Mouse (Mus musculus) liver, embryonic 14.5 days (tissue): ENCODE measurements around the gene Gmfb. TPM values are rescaled to one million over a fixed set of nuclear protein-coding genes. Genes with fewer than 3 reads are reported as not detected.

Experiments
- ATAC-seq: fragments of 200-750 bp; cut with Nextera tagmentation; 2 replicates; pipeline ENCODE4 v1.8.0; 2017; ENCODE audit warnings: moderate number of reproducible peaks, mild to moderate bottlenecking, moderate library complexity; ENCODE audit not compliant: insufficient read depth
- DNase-seq, 3 experiments: peaks; one replicate each; pipeline ENCODE4 v3.0.0-alpha.2; 2012 to 2013; ENCODE audit warnings: low read depth in 3 of 3, low spot score in 3 of 3
- H3K27ac ChIP-seq: fragments of 300-500 bp; sonication (generic); 2 replicates; pipeline ENCODE4 v1.5.1; 2014; ENCODE audit warnings: moderate library complexity, mild to moderate bottlenecking, control low read depth, inconsistent platforms
- H3K27me3 ChIP-seq: fragments of 300-500 bp; sonication (generic); 2 replicates; pipeline ENCODE4 v1.6.1; 2014; ENCODE audit warnings: mild to moderate bottlenecking, low read length, moderate library complexity; ENCODE audit not compliant: control insufficient read depth, insufficient read depth
- H3K36me3 ChIP-seq: fragments of 300-500 bp; sonication (generic); replicated peaks from 2 replicates; pipeline ENCODE4 v1.6.1; 2014; ENCODE audit warnings: low read depth; ENCODE audit not compliant: control insufficient read depth, insufficient read depth
- H3K4me1 ChIP-seq, 2 experiments: fragments of 200-500 bp in 1 of 2; fragments of 300-500 bp in 1 of 2; sonication (generic) in 1 of 2; replicated peaks; 2 replicates each; pipeline ENCODE4 v1.6.1; 2012 to 2014; ENCODE audit warnings: antibody characterized with exemption in 1 of 2, inconsistent platforms in 1 of 2, low read length in 1 of 2; ENCODE audit not compliant: control insufficient read depth in 2 of 2, insufficient read depth in 2 of 2
- H3K4me2 ChIP-seq: fragments of 300-500 bp; sonication (generic); 2 replicates; pipeline ENCODE4 v1.6.1; 2014; ENCODE audit warnings: low read depth, mild to moderate bottlenecking, control low read depth, moderate library complexity
- H3K4me3 ChIP-seq, 2 experiments: fragments of 200-500 bp in 1 of 2; fragments of 300-500 bp in 1 of 2; sonication (generic) in 1 of 2; 2 replicates each; pipeline ENCODE4 v1.5.1; 2012 to 2014; ENCODE audit warnings: low read depth in 2 of 2, low read length in 2 of 2, mild to moderate bottlenecking in 2 of 2, control low read depth in 1 of 2, inconsistent platforms in 1 of 2, moderate library complexity in 1 of 2; ENCODE audit not compliant: insufficient read depth in 1 of 2
- H3K9ac ChIP-seq: fragments of 300-500 bp; sonication (generic); replicated peaks from 2 replicates; pipeline ENCODE4 v1.6.1; 2014; ENCODE audit warnings: mild to moderate bottlenecking, control low read depth, moderate library complexity
- H3K9me3 ChIP-seq: fragments of 300-500 bp; sonication (generic); 2 replicates; pipeline ENCODE4 v1.6.1; 2016; ENCODE audit warnings: low read length, mixed read lengths; ENCODE audit not compliant: control insufficient read depth
- CTCF ChIP-seq: IDR thresholded peaks from 2 replicates; pipeline ENCODE4 v1.5.1; 2016; ENCODE audit warnings: antibody characterized with exemption, low read depth, control low read depth
- EP300 ChIP-seq: IDR thresholded peaks from 2 replicates; pipeline ENCODE4 v1.6.1; 2016; ENCODE audit warnings: antibody characterized with exemption, low read depth
- WGBS: fragments of 180-500 bp; shearing (Covaris S2); extraction: QIAGEN DNeasy Blood & Tissue Kit; methylation state at CpG from one replicate; pipeline ENCODE4 v1.1.7; 2014; ENCODE audit not compliant: insufficient replicate concordance; 5-methylcytosine and 5-hydroxymethylcytosine counted together
- polyA plus RNA-seq, 2 experiments: library from polyadenylated mRNA; depleted of rRNA in 1 of 2; stranded (reverse) in 1 of 2; unstranded in 1 of 2; fragments of >200 nt; fragmentation: Nextera tagmentation in 1 of 2; extraction: Ambion mirVana in 1 of 2; gene quantifications; 2 replicates each; pipeline versions ENCODE4 v1.2.1 to v1.2.3; 2012 to 2014

Gmfb gene
- polyA plus RNA-seq, 2 experiments: 13.8 to 34.5 TPM

DNA sequence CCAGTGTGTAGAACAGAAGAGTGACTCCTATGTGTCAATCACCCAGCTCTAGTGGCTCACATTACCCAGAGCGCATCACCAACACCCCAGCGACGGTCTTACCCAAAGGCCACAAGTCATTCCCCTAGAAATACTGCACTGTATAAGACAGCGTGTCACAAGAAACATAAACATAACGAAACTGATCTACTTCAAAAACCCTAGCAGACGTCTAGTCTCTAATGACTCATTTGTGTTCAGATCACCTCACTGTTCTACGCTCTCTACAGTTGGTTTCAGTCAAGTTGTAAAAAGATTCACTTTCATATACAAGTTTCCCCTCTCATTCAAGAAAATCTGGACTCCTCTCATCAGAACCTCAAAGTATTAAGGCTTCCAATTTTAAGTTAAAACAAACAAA is 3.3 kb downstream of the Gmfb start:
- Histone ChIP-seq H3K4me2 (no peak overlapping the region), H3K4me3 (no peak overlapping the region), H3K27ac (no peak overlapping the region), H3K4me1 (peaks cover 21 to 34% of the 10 kb centered on the region in 2 experiments), H3K9me3 (no peaks in the 10 kb centered on the region), H3K27me3 (no peaks in the 10 kb centered on the region), H3K9ac (no peak overlapping the region), H3K36me3 (peaks cover 15% of the 10 kb centered on the region)
- DNase-seq: no peak
- 87% methylated on average over 7 of the region's 7 CpGs for WGBS
- no peak for TF ChIP-seq EP300
- TF ChIP-seq CTCF: no peak
- ATAC-seq: no peak

DNA sequence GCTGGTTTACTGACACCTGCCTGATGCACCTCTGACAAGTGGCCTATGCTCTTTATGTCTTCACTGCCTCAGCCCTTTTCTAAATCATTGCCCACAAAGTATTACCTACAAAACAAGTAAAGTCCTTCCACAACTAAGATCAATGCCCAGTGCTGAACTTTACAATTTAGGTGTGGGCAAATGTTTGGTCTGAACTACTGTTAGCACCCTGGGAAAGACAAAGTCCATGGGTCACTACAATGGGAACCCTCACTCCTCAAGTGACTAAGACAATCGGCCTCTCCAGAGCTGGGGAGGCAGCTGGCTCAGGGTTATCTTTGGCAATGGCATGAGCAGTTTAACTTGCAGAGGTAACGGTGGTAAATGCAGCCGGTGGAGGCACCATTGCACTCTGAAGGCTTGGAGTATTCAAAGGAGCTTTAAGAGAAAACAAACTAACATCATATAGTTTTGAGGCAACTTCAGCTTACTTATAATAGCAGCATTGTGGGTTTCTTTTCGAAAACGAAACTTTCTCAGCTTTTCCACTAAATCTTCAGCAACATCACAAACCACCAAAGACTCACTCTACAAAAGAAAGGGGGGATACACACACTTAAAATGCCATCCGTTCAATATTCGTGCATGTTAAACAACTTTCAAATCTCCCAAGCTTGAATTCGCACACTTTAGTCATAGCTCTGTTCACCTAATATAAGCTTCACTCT is 5.0 kb downstream of the Gmfb start:
- ATAC-seq: no peak
- Histone ChIP-seq H3K4me2 (no peak overlapping the region), H3K27me3 (no peaks in the 10 kb centered on the region), H3K9me3 (no peaks in the 10 kb centered on the region), H3K4me3 (no peak overlapping the region), H3K4me1 (peaks cover 21 to 30% of the 10 kb centered on the region in 2 experiments), H3K36me3 (peaks cover 19% of the 10 kb centered on the region), H3K27ac (no peak overlapping the region), H3K9ac (no peak overlapping the region)
- no peak for DNase-seq
- no peak for TF ChIP-seq EP300
- TF ChIP-seq CTCF: no peak
- 73% methylated on average over 8 of the region's 8 CpGs for WGBS

DNA sequence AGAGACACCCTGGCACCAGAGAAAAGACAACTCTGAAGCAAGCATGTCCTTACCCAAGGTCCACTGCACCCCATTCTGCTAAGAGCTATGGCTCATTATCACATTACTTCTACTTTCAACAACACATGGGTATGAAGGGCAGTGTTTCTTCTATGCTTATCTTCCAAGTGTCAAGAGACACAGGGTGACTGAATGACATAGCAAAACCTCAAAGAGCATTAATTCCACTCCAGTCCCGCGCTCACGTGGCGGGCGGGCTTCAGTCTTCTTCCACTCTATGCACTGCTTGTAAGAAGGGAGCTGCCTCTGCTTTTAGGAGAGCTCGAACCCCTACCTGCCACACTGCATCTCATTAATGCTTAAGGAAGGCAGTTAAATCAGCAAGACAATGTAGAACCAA is 6.4 kb downstream of the Gmfb start:
- peak overlapping the region; percentile 28 for H3K4me2 ChIP-seq
- no peaks in the 10 kb centered on the region for H3K27me3 ChIP-seq
- peak; percentile 79 for ATAC-seq
- H3K4me3 ChIP-seq: no peak overlapping the region
- H3K4me1 ChIP-seq: peaks cover 21 to 24% of the 10 kb centered on the region in 2 experiments
- H3K9ac ChIP-seq: no peak overlapping the region
- 24% methylated on average over 6 of the region's 6 CpGs for WGBS
- H3K27ac ChIP-seq: peak overlapping the region; percentile 8
- DNase-seq: peak in 1 of 3 experiments; percentile 44
- TF ChIP-seq CTCF: no peak
- 0 out of 2 replicates have a peak, but pooled peaks have one; percentile 33 for TF ChIP-seq EP300
- peaks cover 27% of the 10 kb centered on the region for H3K36me3 ChIP-seq
- no peaks in the 10 kb centered on the region for H3K9me3 ChIP-seq

DNA sequence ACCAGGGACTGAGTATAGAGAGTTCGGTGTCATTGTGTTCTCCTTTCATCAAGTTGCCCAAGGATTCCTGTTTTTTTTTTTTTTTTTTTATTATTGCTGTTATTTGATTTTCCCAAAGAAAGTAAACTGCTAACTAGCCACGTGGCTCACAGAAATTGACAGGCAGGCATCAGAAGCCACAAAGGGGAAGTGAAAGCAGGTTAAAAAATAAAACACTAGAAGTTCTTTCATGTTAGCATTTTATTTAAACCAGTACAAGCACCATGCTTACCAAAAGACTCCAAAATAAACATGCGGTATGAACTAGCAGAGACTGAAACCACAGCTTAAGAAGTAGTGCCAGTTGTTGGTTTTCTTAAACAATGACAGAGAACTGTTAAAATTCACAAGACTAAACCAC is 14.1 kb downstream of the Gmfb start:
- H3K4me2 ChIP-seq: no peak overlapping the region
- H3K9me3 ChIP-seq: no peaks in the 10 kb centered on the region
- H3K27me3 ChIP-seq: no peaks in the 10 kb centered on the region
- TF ChIP-seq EP300 (no peak), CTCF (no peak)
- no peak overlapping the region for H3K9ac ChIP-seq
- no peak for ATAC-seq
- no peak for DNase-seq
- WGBS: 47% methylated on average over 3 of the region's 3 CpGs
- H3K4me3 ChIP-seq: no peak overlapping the region
- no peak overlapping the region for H3K27ac ChIP-seq
- H3K36me3 ChIP-seq: peaks cover 18% of the 10 kb centered on the region
- H3K4me1 ChIP-seq: no peaks in the 10 kb centered on the region

DNA sequence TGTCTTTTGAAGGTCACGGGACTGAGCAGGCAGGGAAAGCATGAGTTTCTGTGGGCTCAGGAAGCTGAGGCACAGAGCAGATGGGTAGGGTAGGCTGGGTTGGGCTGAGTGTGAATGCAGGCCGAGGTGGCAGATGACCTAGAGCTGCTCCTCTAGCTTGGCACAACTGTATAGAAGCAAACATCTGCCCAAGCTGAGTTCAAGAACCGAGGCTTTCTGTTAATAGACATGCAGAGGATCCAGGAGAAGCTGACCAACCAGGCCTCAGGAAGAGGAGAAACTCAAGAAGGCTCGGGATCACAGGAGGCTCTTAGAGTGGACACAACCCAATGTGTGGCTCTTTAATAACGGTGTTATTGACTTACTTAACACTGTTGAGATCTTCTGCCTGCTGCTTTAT is 15.9 kb downstream of the Gmfb start:
- WGBS: 70% methylated on average over 5 of the region's 5 CpGs

More for the DNA sequence above, 15.9 kb downstream of the Gmfb start:
- Histone ChIP-seq H3K4me2 (no peak overlapping the region), H3K27ac (no peak overlapping the region), H3K9ac (no peak overlapping the region), H3K4me3 (no peak overlapping the region), H3K36me3 (peaks cover 13% of the 10 kb centered on the region), H3K4me1 (peaks cover under 1 to 3% of the 10 kb centered on the region in 2 experiments; a peak in 3 of 4 replicates), H3K27me3 (no peaks in the 10 kb centered on the region), H3K9me3 (no peaks in the 10 kb centered on the region)
- TF ChIP-seq EP300 (no peak), CTCF (no peak)
- ATAC-seq: no peak
- DNase-seq: no peak
